ENCODE assay signal across 8 mouse cellular contexts in the genomic region with DNA sequence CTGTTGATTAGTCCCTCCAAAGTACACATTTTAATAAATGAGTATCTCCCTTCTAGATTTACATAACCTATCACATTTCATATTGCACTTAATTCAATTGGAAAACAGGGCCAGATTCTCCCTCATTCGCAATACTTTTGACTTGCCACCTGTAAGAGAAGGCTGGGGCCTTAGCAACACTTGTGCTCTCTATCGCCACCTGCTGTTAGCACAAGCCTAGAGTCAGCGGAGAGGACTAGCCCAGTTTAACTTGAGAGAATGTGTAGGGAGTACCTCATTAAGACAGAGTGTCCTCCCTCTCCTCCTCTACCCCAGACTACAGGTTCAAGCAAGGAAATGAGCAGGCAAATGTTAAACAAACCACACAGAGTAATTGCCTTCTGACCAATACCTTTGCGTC. TPM values are rescaled to one million over a fixed set of nuclear protein-coding genes. Genes with fewer than 3 reads are reported as not detected.
DNase-seq lines count a peak whose midpoint lies in the region; ATAC-seq and TF ChIP-seq lines count a peak whose summit lies in the region.

No protein-coding gene starts in this region.

- peak; percentile 51 for TF ChIP-seq RAD21 in CH12.LX (IDR thresholded peaks at IDR 0.05; ENCODE audit: low read depth, low read length)

- no peaks in the 10 kb centered on the region for H3K9me3 ChIP-seq in CH12.LX (replicated peaks; ENCODE audit: low read length)
- no peaks in the 10 kb centered on the region for H3K9me3 ChIP-seq in embryonic facial prominence, embryonic 13.5 days

- dilution Hi-C loops in CH12.LX (cut with MboI; ENCODE audit: extremely low pct_ligation_motif_present, extremely low pct_unique_long_range_greater_than_20kb, low sequenced_read_pairs), result no loop called here

- no peaks in the 10 kb centered on the region for H3K27me3 ChIP-seq in CH12.LX (replicated peaks)
- no peaks in the 10 kb centered on the region for H3K27me3 ChIP-seq in embryonic facial prominence, embryonic 13.5 days

- peak; percentile 82 for DNase-seq in CH12.LX (ENCODE audit: extremely low read depth)
- peak; percentile 83 for DNase-seq in adrenal gland, postnatal 25 days
- peak; percentile 61 to 76 for DNase-seq in heart, adult 9 months (ENCODE audit: low spot score in 2 of 2)
- DNase-seq in layer of hippocampus, adult 2 months (ENCODE audit: low spot score in 2 of 2), result peak; percentile 63 to 86
- peak; percentile 92 for DNase-seq in lung, postnatal 36 days
- peak; percentile 86 to 92 for DNase-seq in right cerebral cortex, adult 2 months (ENCODE audit: low spot score in 2 of 2)
- DNase-seq in urinary bladder, adult 2 months (ENCODE audit: low spot score), result peak; percentile 42

- no peaks in the 10 kb centered on the region for H3K36me3 ChIP-seq in CH12.LX (replicated peaks in 1 of 2; ENCODE audit: control insufficient read depth in 1 of 2, insufficient read depth in 1 of 2, low read length in 1 of 2)
- H3K36me3 ChIP-seq in embryonic facial prominence, embryonic 13.5 days, result no peaks in the 10 kb centered on the region

- 14% methylated on average over 4 of the region's 4 CpGs for WGBS in embryonic facial prominence, embryonic 13.5 days

- no peak overlapping the region for H3K27ac ChIP-seq in CH12.LX (ENCODE audit: insufficient read depth, low read depth)
- peak overlapping the region; percentile 62; the same call in 1 of the 2 replicates for H3K27ac ChIP-seq in embryonic facial prominence, embryonic 13.5 days
- no peak overlapping the region for H3K27ac ChIP-seq in layer of hippocampus, adult 2 months

- TF ChIP-seq POLR2A in CH12.LX (IDR thresholded peaks at IDR 0.05; ENCODE audit: low read depth, low read length), result no peak

- H3K4me2 ChIP-seq in CH12.LX (ENCODE audit: insufficient read depth, low read depth, poor library complexity, severe bottlenecking), result no peak overlapping the region
- no peak overlapping the region for H3K4me2 ChIP-seq in embryonic facial prominence, embryonic 13.5 days

- in situ Hi-C loops in CH12.LX (cut with MboI; ENCODE audit: low pct_ligation_motif_present, low pct_unique_long_range_greater_than_20kb, low sequenced_read_pairs), result no loop called here

- TF ChIP-seq CTCF in CH12.LX (conservative IDR thresholded peaks at IDR 0.05 in 1 of 2, IDR thresholded peaks at IDR 0.05 in 1 of 2; ENCODE audit: low read depth in 2 of 2, low read length in 2 of 2), result peak; percentile 85 to 89
- TF ChIP-seq CTCF in layer of hippocampus, adult 2 months (conservative IDR thresholded peaks at IDR 0.05), result peak; percentile 98

- H3K4me1 ChIP-seq in CH12.LX (ENCODE audit: control insufficient read depth in 1 of 2, insufficient read depth in 2 of 2), result peaks cover under 1 to 11% of the 10 kb centered on the region in 2 experiments; a peak in 3 of 4 replicates
- peaks cover 46% of the 10 kb centered on the region for H3K4me1 ChIP-seq in embryonic facial prominence, embryonic 13.5 days

- no peak for TF ChIP-seq EP300 in CH12.LX (IDR thresholded peaks at IDR 0.05; ENCODE audit: low read length)

- ATAC-seq in embryonic facial prominence, embryonic 13.5 days (ENCODE audit: insufficient number of reproducible peaks, insufficient read depth, low FRiP score, low TSS enrichment, low read depth), result no peak

- no peak overlapping the region for H3K9ac ChIP-seq in CH12.LX (ENCODE audit: insufficient read depth, low read depth)
- H3K9ac ChIP-seq in embryonic facial prominence, embryonic 13.5 days, result no peak overlapping the region

- H3K4me3 ChIP-seq in CH12.LX (replicated peaks in 1 of 3; ENCODE audit: low read depth in 2 of 3, low read length in 2 of 3, poor library complexity in 1 of 3), result no peak overlapping the region
- H3K4me3 ChIP-seq in embryonic facial prominence, embryonic 13.5 days, result no peak overlapping the region
- no peak overlapping the region for H3K4me3 ChIP-seq in layer of hippocampus, adult 2 months

- no peaks in the 10 kb centered on the region for H3K79me2 ChIP-seq in CH12.LX (replicated peaks; ENCODE audit: control insufficient read depth, extremely low read depth, insufficient read depth, poor library complexity, severe bottlenecking)

TF ChIP-seq in CH12.LX, 34 proteins besides CTCF, POLR2A, EP300 and RAD21:
- no peak for TF ChIP-seq ZMIZ1 (IDR thresholded peaks at IDR 0.05; ENCODE audit: low read depth, low read length)
- no peak for TF ChIP-seq SIN3A (IDR thresholded peaks at IDR 0.05; ENCODE audit: low read length)
- TF ChIP-seq USF1 (IDR thresholded peaks at IDR 0.05; ENCODE audit: low read depth, low read length), result no peak
- peak; percentile 82 for TF ChIP-seq SMC3 (IDR thresholded peaks at IDR 0.05; ENCODE audit: low read depth, low read length)
- TF ChIP-seq HCFC1 (IDR thresholded peaks at IDR 0.05; ENCODE audit: low read depth, low read length), result no peak
- no peak for TF ChIP-seq USF2 (conservative IDR thresholded peaks at IDR 0.05; ENCODE audit: low read depth, low read length)

RNA-seq across cellular contexts. Expression of a gene that starts 4.1 kb away (rescaled TPM):
- total RNA-seq in CH12.LX (2012; rRNA removed), result not detected in 2 replicates
- not detected in 2 replicates for total RNA-seq in CH12.LX (2014; rRNA removed)
- not detected in 2 replicates for polyA plus RNA-seq in CH12.LX (2012; ENCODE audit: insufficient read length, low read depth)
- total RNA-seq in adrenal gland, postnatal 25 days (2021), result 44.4 and 55.1 TPM in 2 replicates
- 25.3 and 40.2 TPM in 2 replicates for polyA plus RNA-seq in embryonic facial prominence, embryonic 13.5 days (2015; fragmentation: Nextera tagmentation; extraction: Ambion mirVana)
- total RNA-seq in layer of hippocampus, adult 2 months (2021), result 1 to 10 TPM; 8.5 to 9.7 TPM
- 51.3 and 115 TPM in 2 replicates for polyA plus RNA-seq in urinary bladder, adult 2 months (2012; rRNA removed)

Comparison
In these comparisons a context has a peak if more than half of its experiments do, and no peak if none do; other contexts are left out.
1. DNase-seq: peak in every context shown above with its lines; median percentile 92 in lung, postnatal 36 days; 89 in right cerebral cortex, adult 2 months; 83 in adrenal gland, postnatal 25 days; 82 in CH12.LX; 74 in layer of hippocampus, adult 2 months; 68 in heart, adult 9 months; 42 in urinary bladder, adult 2 months.
2. RNA of a gene that starts 4.1 kb away (total RNA-seq): 44.4 to 55.1 TPM in adrenal gland, postnatal 25 days and 8.5 to 9.7 TPM in layer of hippocampus, adult 2 months; not detected in CH12.LX; every median in the first group is over 4 times any median in the second.